Mouse (Mus musculus) brain, embryonic 14.5 days (tissue): Measurements from ENCODE around the gene Tdp2.

ENCODE experiments used
- CTCF ChIP-seq: fragments of 200-500 bp; IDR thresholded peaks from 2 replicates; pipeline ENCODE4 v1.5.1; 2012; ENCODE audit warnings: inconsistent platforms, mild to moderate bottlenecking, moderate library complexity, borderline replicate concordance; ENCODE audit not compliant: insufficient read depth, insufficient read length; ENCODE audit errors: extremely low read depth
- POLR2A ChIP-seq: fragments of 200-500 bp; IDR thresholded peaks from 2 replicates; pipeline ENCODE4 v1.6.1; 2012; ENCODE audit warnings: mild to moderate bottlenecking, inconsistent platforms, borderline replicate concordance; ENCODE audit not compliant: poor library complexity, insufficient read depth, insufficient read length, severe bottlenecking; ENCODE audit errors: extremely low read depth

DNA sequence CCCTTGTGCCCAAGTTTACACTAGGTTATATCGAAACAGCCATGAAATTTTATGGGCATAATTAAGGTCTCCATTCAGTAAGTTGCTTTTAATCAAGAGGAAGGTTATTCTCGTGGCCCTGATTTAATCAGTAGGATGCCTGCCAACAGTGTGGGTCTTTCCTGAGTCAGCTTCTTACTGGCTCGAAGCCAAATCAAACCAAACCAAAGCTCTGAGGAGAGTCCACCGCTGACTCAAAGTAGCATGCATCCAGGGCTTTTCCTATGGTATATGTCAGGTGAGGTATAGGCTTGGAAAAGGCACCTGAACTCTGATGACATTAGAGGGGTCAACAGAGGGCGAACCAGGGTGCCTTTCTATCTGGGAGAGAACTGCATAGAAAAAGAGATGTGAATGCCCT is 49.6 kb upstream of the Tdp2 start:
- TF ChIP-seq CTCF, result no peak
- TF ChIP-seq POLR2A, result no peak
